Mouse (Mus musculus) ES-Bruce4 (cell line): ENCODE measurements around the gene Tor1b.

ENCODE experiments used
- CTCF ChIP-seq: IDR thresholded peaks from one replicate; pipeline ENCODE4 v1.8.1; 2011; ENCODE audit warnings: low read depth, low read length
- POLR2A ChIP-seq: IDR thresholded peaks from one replicate; pipeline ENCODE4 v1.8.1; 2011; ENCODE audit warnings: low read length; ENCODE audit not compliant: insufficient read depth

DNA sequence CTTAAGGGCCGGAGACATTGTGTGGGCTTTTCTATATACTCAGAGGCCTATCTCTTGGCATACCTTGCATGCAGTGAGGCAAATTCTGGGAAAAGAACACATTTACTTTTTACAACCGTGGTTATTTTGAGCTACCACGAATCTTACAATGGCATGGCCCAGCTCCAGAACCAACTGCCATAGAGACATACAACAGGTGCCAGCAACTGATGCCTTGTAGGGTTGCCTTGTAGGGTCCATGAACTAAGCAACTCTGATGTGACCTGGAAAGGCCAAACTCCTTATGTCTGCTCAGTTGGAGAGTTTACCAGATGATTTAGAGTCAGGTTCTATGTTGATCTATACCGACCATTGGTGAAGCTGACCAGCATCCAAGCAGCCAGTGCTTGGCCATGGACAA, 42.1 kb downstream of the Tor1b start:
- TF ChIP-seq CTCF: no peak
- no peak for TF ChIP-seq POLR2A
